Mouse (Mus musculus) megakaryocyte, adult 5-6 weeks (primary cell): ENCODE measurements around the gene Frmd4b. TPM values are rescaled to one million over a fixed set of nuclear protein-coding genes. Genes with fewer than 3 reads are reported as not detected.

Experiments used
- ATAC-seq: 2 replicates; pipeline ENCODE4 v1.8.0; 2016; ENCODE audit warnings: mild to moderate bottlenecking, inconsistent platforms; ENCODE audit not compliant: poor library complexity, severe bottlenecking
- total RNA-seq, 2 experiments: library from RNA; stranded (forward) in 1 of 2; stranded (reverse) in 1 of 2; fragments of 153-499, 151-499 nt in 1 of 2; fragments of 221-1000, 200-1000 nt in 1 of 2; gene quantifications; 2 replicates each; pipeline versions ENCODE4 v1.2.3 to v1.2.4; 2015 to 2017

The Frmd4b gene
- total RNA-seq, 2 experiments from 2014 or later: 9.8 to 28.3 TPM

DNA sequence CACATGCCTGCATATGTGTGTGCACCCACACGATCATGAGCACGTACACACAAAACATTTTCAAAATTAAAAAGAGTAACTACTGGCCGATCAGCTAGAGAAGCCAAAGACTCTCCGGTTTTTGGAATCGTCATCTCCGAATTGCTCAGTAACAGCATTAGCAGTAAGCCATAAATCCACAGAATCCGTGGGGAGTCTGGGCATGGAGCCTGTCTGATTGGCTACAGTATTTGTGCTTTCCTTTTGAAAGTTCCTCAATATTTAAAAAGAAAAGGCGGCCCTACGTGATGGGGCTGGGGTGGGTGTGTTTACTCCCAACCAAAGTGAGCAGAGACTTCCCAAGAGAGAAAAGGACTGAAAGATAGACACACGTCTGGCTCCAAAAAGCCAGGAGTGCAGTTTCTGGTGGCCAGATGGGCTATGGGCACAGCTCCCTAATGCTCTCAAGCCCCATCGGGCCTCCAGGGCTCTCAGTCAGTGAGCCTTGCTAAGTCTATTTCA, 131.4 kb downstream of the Frmd4b start:
- no peak for ATAC-seq

DNA sequence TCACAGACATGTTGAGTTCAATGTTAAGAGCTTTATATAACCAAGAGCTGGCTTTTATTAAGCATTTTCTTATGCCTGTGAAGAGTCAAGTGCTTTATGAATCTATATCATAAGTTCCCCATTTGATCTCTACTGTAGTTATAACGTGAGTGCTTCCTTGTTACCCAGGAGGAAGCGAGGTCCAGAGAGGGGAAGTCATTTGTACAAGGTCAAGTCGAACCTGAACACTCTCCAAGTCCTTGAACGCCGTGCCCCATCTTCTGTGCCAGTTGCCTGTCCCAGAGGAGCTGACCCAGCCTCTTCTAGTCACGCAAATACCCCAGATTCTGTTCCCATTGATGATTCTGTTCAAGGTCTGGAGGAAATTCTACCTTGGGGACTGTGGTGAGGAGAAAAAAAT, 135.4 kb downstream of the Frmd4b start:
- ATAC-seq: peak; percentile 76

DNA sequence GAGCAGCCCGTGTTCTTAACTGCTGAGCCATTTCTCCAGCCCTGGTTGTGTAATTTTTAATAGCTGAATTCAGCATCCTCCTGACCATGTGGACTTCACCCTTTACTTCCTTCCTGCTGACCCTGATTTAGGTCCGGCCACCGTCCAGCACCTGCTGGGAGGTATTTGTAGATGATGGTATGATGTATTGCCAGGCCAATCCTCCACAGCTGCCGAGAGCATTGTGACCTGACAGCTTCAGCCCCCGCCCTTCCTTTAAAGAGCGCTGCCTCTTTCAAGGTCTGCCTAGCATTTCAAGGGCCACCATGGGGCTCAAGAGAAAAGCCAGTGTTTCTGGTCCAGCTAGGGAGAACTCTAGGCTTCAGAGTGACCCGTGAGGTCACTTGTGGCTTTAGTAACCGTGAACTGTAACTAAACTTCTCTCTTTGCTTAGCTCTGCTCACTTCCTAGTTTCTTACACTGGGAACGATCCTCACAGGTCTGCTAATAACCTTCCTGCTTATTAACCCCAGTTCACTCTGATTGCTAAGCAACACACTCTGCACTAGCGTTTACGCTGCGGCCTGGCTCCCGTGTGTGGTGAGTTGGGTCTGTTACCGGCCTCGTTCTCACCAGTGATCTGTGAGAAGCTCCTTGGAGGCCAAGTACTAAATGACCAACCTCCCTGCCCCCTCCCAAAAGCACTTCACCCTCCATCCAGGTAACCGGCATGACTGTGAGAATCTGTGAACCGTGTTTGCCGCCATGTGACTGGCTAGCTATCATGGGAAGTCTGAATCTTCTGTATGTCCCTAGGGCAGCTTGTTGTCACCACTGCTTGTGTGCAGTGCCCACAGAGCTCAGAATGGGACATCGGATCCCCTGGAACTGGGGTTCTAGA, 138.1 kb downstream of the Frmd4b start:
- ATAC-seq: peak; percentile 84

DNA sequence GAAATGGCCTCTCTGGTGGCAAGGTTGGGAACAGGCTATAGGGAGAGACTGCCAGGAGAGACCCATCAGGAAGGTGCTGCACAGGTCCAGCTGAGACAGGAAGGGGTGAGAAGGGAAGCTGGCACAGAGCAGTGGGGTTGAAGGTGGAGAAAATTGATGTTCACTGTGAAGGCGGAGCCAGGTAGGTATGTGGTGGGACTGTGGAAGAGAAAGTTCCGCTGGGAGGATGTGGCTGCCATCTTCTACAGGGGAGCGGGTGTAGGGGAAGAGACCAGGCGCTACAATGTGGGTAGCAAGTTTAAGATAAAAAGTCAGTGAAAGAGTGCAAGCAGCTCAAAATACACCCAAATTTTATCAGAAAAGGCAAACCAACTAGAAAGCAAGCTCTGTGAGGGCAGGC, 143.7 kb downstream of the Frmd4b start:
- ATAC-seq: peak; percentile 35

DNA sequence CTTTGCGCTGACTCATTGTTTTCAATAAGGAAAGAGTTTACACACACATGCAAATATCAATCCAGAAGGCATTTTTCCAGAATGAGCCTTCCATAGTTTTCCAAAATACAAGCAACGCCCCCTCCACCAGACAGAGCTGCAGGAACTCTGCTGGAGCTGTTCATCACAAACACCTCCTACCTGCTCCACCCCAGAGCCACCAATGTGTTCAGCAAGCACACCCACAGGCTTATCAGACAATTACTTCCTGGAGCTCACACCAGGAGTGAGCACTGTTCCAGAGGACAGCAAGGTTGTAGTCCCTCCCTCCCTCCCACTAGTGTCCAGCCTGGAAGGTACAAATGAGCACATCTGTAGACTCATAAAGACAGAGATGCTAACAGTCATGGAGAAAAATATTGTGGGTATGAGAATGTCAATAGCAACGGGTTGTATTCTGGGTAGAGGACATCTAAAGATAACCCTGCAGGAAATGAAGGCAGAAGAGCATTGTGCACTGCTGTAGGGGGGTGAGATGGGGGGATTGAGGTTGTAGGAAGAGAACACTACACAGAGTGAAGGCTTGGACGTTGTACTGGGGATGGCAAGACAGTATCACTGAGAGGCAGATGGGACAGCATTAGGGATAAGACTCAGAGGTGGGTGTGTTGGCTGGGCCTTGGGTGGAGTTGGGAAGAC, 144.3 kb downstream of the Frmd4b start:
- no peak for ATAC-seq

DNA sequence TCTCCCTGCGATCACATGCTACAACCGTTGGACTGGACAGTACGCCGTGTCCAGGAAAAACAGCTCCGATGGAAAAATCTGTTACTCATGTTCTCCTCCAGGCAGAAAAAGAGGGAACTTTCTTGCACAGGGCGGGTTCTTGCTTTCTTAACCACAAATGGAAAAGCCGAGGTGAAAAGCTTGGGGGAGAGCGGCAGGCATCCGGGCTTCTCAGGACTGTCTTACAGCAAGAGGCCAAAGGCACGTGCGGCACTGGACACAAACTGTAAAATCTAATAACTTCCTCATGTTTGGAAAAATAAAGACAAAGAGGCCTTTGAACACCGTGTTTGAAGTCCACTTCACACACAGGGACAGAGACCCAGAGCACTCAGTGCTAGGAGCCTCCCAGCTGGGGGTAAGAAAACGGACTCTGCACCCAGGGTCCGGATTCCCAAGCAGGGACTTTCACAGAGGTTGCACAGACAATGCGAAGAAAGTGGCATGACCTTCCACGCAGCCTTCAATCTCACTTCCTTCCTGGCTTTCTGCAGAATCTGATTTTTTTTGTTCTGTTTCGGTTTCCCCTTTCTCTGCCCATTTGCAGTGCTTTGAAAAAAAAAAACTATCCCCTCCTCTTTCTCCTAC, 153.3 kb downstream of the Frmd4b start:
- ATAC-seq: peak; percentile 81

DNA sequence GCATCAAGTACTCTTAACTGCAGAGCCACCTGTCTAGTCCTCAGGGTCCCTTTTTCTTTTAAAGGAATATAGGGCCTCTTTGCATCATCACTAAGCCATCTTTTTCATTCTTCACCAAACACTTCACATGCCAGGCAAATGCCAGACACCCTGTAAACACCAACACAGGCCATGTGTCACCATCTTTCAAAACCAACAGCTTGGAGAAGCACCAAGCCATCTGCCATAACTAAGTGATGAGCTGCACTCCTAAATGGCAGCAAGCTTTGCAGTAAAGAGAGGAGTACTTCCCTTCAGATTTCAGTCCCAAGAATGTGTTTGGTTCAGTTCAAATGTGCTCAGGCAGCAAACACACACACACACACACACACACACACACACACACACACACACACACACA, 154.9 kb downstream of the Frmd4b start:
- no peak for ATAC-seq

DNA sequence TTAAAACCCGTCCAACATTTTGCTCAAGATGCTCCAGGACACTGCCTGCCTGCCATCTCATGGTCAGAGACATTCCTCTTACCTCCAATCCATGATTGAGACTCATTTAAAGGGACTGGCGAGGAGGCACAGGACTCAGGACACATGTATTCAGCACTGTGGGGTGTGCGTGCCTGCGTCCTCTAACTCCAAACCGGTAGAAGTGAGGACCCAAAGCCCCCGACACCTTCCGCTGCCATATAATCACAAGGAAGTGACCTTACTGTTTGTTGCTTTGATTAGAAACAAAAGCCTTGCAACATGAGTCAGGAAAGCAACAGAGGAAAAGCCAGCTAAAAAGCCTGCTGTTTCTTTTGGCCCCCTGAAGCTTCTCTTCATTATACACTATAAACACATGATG, 158.2 kb downstream of the Frmd4b start:
- no peak for ATAC-seq

DNA sequence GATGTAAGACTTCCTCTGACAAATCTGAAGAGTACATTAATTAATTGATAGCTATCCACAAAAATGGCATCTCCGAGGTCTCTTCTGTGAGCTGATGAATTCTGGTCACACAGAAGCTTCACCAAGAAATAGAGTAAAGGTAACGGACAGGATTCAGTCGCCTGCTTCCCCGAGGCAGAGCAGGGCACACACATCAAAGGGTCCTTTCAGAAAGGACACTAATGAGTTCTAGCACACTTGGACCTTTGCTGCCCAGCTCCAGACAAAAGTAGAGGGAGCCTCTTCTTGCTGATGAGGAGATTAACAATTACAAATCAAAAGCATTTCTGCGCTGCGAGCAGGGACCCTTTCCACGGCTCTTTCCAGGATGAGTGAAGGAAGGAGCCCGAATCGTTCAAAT, 159.0 kb downstream of the Frmd4b start:
- ATAC-seq: no peak

DNA sequence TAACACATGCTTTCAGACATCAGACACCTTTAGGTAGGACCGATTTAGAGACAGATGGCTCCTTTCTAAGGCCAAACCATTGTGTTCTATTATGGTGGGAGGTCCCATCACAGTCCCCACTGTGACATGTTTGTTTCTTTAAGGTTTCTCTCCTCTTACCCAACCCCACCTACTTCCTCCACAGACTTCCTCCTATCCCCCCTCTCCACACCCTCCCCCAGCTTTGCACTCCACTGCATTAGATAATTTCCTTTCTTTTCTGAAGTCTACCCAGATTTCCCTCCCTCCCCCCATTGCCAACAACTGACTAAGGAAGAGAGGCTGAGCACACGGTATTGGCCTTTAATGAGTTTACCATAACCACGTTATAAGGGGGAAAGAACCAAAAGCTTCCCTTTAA, 159.4 kb downstream of the Frmd4b start:
- peak; percentile 71 for ATAC-seq

DNA sequence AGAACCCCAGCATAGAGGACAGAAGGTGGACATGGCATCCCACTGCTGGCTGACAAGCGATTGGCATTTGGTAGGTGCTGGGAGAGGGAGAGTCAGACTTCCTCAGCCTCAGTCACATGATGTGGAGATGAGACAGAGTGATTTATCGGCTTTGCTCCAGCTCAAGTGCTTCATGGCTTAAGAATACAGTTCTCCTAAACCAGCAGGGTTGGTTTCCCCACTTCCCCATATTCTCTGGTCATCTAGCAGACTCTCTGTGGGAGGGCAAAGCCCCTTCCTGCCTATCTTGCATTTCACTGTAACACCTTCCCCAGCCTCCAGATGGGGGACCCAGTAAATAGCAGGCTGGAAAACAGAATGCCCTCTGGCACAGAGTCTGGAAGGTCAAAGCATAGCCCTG, 160.1 kb downstream of the Frmd4b start:
- peak; percentile 73 for ATAC-seq

DNA sequence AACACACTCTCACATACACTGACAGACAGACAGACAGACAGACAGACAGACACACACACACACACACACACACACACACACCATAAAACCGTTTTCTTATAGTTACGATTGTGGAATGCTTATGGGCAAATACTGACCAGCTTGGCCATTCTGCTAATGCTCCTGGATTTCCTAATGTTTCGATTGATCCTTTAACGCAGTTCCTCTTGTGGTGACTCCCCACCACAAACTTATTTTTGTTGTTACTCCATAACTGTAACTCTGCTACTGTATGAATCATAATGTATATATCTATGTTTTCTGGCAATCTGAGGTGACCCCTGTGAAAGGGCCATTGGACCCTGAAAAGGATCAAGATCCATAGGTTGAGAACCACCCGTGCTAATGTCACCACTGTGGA, 165.1 kb downstream of the Frmd4b start:
- ATAC-seq: peak; percentile 59

DNA sequence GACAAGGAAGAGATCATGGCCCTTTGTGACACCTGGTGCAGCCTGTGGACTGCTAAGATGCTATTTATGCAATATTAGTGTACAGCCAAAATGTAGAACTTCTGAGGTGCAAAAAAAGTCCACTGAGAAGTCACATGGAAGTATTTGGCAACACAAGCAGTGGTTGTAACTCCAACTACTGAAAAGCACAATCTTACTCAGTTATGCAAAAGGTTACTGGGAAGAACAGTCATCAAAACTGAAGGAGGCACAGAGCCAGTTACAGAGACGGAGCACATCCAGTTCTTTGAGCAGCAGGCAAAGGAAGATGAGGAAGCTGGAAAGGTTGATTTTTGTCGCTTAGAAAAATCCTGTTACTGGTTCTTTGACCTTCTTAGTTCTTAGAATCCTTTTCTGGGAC, 167.5 kb downstream of the Frmd4b start:
- ATAC-seq: peak; percentile 57

DNA sequence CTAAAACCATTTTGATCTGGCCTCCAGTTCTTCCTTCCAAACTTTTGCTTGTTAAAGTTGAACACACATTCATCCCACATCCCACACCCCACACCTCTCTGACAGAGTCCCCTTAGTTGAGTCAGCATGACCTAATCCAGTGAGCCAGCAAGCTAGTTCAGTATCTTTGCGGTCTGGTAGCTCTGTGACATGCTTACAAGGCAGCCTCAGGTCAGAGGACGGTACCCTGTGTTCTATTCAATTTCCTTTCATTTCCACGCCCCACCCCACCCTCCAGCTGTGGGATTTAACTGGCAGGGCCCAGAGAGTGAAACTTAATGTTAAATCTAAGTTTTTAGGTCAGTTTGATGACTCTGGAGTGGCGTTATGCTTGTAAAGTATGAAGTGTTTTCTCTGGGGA, 170.3 kb downstream of the Frmd4b start:
- no peak for ATAC-seq

DNA sequence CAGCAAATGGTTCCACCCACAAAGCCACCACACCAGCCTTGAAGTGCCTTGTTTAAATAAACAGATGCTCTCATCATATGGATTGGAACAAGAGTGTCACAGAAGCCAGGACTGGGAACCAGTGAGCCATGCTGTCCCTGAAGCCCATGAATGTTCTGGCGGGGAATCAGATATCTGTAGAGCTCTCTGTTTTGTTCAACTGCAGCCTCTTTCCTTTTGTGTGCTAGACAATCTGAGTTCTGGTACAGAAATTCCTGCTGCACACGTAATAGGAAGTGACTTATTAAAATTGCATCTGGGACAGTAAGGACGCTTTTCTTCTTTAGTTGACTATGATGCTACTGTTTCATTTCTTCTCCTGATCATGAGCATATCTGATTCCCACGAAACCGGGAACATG, 173.2 kb downstream of the Frmd4b start:
- no peak for ATAC-seq

DNA sequence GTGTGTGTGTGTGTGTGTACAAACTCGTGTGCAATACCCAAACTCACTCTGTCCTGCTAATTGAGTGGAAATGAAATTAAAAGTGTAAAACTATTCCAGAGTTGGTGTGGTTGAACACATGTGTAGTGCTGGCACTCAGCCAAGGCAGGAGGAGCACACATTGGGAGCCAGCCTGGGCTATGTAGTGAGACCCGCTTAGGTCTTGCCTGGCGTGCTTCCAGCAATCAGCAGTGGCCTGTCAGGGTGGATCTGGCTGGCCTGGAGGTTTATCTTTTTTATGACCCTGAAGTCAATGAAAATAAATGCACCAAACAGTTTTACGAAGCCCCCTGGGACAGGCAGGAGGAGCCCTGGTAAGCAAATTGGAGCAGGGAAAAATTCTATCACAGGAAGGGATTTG, 173.8 kb downstream of the Frmd4b start:
- no peak for ATAC-seq

DNA sequence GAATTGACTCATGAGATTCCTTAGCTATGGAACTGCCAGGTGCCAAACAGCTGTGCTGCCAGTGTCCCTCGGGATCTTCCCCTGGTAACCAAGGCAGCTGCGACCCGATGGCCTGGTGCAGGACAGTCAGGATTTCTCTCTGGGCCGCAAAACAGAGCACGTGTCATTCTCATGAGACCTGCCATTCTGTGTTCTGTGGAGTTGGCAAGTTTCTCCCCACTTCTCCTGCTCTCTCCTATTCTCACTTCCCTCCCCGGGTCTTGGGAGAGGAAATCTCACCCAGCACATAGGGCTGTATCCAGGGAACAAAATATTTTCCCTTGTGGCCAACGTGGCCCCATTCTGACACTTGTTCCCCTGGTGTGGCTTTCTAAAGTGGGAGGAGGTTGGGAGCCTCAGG, 176.0 kb downstream of the Frmd4b start:
- ATAC-seq: peak; percentile 43

DNA sequence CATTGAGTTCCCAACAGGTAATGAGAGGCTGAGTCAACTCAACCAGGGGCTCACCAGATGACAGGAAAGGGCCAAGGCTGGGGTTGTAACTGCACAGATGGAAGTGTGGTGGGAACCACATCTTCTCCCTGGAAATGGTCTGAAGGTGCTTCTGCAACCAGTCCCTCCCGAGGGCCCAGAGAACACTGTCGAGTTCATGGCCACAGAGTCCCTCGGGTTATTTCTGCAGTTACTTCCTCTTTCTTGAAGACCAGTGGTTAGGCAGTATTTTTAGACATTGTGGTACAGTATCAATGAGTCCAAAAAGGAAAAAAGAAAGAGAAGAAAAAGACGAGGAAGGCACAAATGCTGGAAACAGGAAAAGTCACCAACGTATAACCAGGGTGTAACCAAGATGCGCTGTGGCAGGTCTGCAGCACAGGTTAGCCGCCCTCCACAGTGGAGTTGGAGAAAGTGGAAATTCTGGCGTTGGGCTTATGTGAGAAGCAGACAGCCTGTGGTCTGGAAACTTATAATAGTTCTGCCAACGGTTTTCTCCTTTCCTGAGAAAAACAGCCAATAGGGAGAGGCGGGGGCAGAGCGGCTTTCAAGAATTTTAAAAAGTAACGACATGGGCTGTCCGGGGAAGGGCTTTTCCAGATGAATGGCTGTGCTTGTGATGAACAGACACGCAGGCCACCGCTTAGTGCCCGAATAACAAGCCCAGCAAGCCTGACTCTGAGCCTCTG, 178.3 kb downstream of the Frmd4b start:
- peak; percentile 76 for ATAC-seq

DNA sequence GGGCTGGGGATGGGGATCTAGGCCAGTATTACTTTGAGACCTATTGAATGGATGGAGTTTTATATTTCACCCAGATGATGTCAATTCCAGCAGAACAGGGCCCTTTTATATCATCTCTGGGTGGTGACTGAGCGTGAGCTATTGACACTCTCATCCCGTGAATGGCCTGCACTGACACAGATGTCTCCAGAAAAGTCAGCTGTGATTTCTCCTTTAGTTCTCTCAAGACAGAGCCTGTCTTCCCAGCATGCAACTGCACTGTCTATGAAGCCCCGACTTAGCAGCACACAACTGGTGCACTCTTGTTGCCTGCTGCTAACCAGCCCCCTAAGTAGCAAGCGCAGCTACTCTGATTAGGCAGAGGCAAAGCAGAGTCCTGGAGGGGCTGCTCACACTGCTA, 182.6 kb downstream of the Frmd4b start:
- ATAC-seq: no peak

DNA sequence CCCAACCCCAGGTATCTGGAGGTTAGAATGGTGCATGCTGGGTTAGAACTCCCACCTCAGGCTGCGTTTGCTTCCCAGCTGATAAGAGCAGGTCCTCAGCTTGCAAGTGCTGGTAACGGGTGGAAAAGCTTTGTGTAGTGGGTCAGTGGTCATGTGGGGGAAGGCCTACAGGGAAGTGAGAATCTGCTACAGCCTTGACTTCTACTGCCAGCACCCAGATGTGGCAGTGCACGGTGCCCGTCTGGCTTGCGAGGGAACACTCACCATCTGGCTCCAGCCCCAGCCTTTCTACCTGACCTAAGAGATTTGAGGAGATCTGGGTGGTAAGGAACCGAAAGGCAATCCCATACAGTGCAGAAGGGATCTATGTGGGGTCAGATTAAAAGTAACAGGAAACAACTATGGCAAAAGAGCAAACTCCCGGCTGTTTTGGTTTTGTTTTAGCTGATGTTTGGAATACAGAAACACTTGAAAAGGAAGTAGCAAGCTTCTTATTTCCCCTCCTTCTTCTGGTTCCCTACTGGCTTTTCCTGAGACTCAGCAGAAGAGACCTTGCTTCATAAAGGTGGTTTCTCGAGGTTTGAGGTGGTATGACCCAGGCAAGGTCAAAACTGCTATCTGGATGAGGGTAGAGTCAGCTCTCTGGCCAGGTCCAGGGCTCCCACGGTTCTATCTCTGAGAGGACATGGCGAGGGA, 185.9 kb downstream of the Frmd4b start:
- peak; percentile 87 for ATAC-seq
